Mouse (Mus musculus) embryonic facial prominence, embryonic 11.5 days (tissue): Measurements from ENCODE around the gene Jag1. TPM values are rescaled to one million over a fixed set of nuclear protein-coding genes. Genes with fewer than 3 reads are reported as not detected.
A peak's percentile ranks its signal among the peaks of the same experiment; 100 is the strongest.

Experiments used
- ATAC-seq: fragments of 200-750 bp; cut with Nextera tagmentation; replicated peaks from 2 replicates; pipeline ENCODE4 v1.8.0; 2017; ENCODE audit warnings: low read depth; ENCODE audit not compliant: insufficient number of reproducible peaks, low FRiP score, low TSS enrichment
- DNase-seq: peaks from one replicate; pipeline ENCODE4 v3.0.0-alpha.2; 2015; ENCODE audit warnings: low spot score
- H3K27ac ChIP-seq: fragments of 300-500 bp; sonication (generic); replicated peaks from 2 replicates; pipeline ENCODE4 v1.5.1; 2014; ENCODE audit warnings: mild to moderate bottlenecking, low read depth, low read length, control low read depth
- H3K27me3 ChIP-seq: fragments of 300-500 bp; sonication (generic); 2 replicates; pipeline ENCODE4 v1.6.1; 2014; ENCODE audit warnings: mild to moderate bottlenecking, low read length, moderate library complexity, mixed read lengths; ENCODE audit not compliant: control insufficient read depth, insufficient read depth
- H3K36me3 ChIP-seq: fragments of 300-500 bp; sonication (generic); replicated peaks from 2 replicates; pipeline ENCODE4 v1.6.1; 2014; ENCODE audit warnings: low read depth, mild to moderate bottlenecking, low read length, moderate library complexity, mixed read lengths; ENCODE audit not compliant: control insufficient read depth, insufficient read depth
- H3K4me1 ChIP-seq: fragments of 300-500 bp; sonication (generic); 2 replicates; pipeline ENCODE4 v1.6.1; 2014; ENCODE audit warnings: low read length, mixed read lengths; ENCODE audit not compliant: control insufficient read depth, insufficient read depth
- H3K4me2 ChIP-seq: fragments of 300-500 bp; sonication (generic); 2 replicates; pipeline ENCODE4 v1.6.1; 2014; ENCODE audit warnings: low read depth, mild to moderate bottlenecking, control low read depth, low read length, moderate library complexity
- H3K4me3 ChIP-seq: fragments of 300-500 bp; sonication (generic); 2 replicates; pipeline ENCODE4 v1.5.1; 2014; ENCODE audit warnings: low read depth, low read length, control low read depth
- H3K9ac ChIP-seq: fragments of 300-500 bp; sonication (generic); replicated peaks from 2 replicates; pipeline ENCODE4 v1.6.1; 2014; ENCODE audit warnings: mild to moderate bottlenecking, control low read depth, low read length
- H3K9me3 ChIP-seq: fragments of 300-500 bp; sonication (generic); replicated peaks from 2 replicates; pipeline ENCODE4 v1.6.1; 2016; ENCODE audit warnings: mild to moderate bottlenecking, low read length, inconsistent platforms, mixed read lengths; ENCODE audit not compliant: control insufficient read depth
- WGBS: fragments of 180-500 bp; shearing (Covaris S2); extraction: QIAGEN DNeasy Blood & Tissue Kit; methylation state at CpG from one replicate; pipeline ENCODE4 v1.1.7; 2014; 5-methylcytosine and 5-hydroxymethylcytosine counted together
- polyA plus RNA-seq: library from polyadenylated mRNA; unstranded; fragments of >200 nt; fragmentation: Nextera tagmentation; extraction: Ambion mirVana; gene quantifications from 2 replicates; pipeline ENCODE4 v1.2.1, GENCODE M21; 2014

Gene Jag1
- polyA plus RNA-seq, 1 experiment from 2014 or later, result 14.2 TPM

DNA sequence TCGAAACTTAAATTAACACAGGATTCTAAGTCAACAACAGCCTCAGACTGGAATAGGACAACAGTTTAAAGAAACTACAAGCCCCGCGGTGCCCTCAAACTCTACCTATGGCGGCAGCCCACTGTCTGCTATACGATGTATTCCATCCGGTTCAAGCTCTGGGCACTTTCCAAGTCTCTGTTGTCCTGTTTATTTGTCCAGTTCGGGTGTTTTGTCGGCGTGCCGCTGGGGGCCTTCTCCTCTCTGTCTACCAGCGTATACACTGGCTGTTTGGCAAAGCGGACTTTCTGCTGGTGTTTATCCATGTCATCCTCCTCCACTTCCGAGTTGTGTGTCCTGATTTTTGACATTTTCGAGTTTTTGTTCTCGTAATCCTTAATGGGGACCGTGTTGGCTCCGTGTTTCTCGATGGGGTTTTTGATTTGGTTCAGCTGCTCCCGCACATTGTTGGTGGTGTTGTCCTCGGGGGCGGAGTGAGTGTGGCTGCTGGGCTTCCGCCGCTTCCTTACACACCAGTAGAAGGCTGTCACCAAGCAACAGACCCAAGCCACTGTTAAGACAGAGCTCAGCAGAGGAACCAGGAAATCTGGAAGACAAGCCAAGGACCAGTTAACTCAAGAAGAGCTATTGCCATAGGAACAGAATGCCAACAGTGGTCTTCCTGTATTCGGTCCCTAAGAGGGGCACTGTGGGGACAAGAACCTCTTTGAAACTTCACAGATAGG, 33.4 kb downstream of the Jag1 start:
- Histone ChIP-seq H3K4me2 (no peak overlapping the region), H3K36me3 (peaks cover 4% of the 10 kb centered on the region), H3K4me3 (no peak overlapping the region), H3K27me3 (no peaks in the 10 kb centered on the region), H3K27ac (no peak overlapping the region), H3K9me3 (no peaks in the 10 kb centered on the region), H3K4me1 (peaks cover 6% of the 10 kb centered on the region), H3K9ac (no peak overlapping the region)
- ATAC-seq (no peak), DNase-seq (no peak)
- WGBS, result 90% methylated on average over 24 of the region's 24 CpGs

DNA sequence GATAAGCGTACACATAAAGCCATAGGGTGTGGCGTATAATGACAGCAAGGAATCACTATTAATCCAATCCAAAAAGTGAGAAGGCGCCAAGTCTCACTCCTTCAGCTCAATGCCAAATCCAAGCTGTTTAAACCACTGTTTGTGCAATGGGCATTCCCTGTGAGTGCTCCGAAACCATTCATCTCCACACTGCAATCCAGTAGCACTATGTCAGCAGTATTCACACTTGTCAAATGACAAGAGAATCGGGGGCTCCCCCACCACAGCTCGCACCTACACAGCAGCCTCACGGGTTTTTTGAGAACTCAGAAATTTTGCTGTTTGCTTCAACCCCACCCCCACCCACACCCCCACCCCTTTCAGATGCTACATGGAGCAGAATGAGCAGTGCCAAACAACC, 35.4 kb downstream of the Jag1 start:
- Histone ChIP-seq H3K4me2 (no peak overlapping the region), H3K9ac (no peak overlapping the region), H3K27ac (no peak overlapping the region), H3K9me3 (no peaks in the 10 kb centered on the region), H3K4me1 (no peaks in the 10 kb centered on the region), H3K27me3 (no peaks in the 10 kb centered on the region), H3K36me3 (peaks cover 4% of the 10 kb centered on the region), H3K4me3 (no peak overlapping the region)
- no peak for DNase-seq
- WGBS, result 94% methylated on average over 7 of the region's 7 CpGs
- no peak for ATAC-seq

DNA sequence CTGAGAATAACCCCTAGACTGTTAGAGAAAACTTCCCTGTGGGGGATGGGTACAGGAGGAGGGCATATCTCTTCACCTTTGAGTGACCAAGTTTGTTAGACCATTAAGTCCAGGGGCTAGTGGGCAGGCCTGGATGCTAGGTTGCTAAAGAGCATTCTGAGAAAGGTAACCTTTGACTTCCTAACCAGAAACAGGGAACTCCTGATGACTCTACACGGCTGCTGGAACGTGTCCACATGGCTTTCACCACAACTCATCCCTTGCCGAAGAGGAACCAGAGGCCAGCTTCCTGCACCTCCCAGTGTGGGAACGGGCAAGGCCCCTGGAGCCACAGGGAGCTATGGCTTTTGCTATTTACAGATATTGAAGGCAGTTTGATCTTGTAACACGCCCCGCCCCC, 36.0 kb downstream of the Jag1 start:
- Histone ChIP-seq H3K4me1 (no peaks in the 10 kb centered on the region), H3K9ac (no peak overlapping the region), H3K4me2 (no peak overlapping the region), H3K36me3 (peaks cover 4% of the 10 kb centered on the region), H3K27ac (no peak overlapping the region), H3K4me3 (no peak overlapping the region), H3K9me3 (no peaks in the 10 kb centered on the region), H3K27me3 (no peaks in the 10 kb centered on the region)
- no peak for ATAC-seq
- 62% methylated on average over 6 of the region's 6 CpGs for WGBS
- no peak for DNase-seq

DNA sequence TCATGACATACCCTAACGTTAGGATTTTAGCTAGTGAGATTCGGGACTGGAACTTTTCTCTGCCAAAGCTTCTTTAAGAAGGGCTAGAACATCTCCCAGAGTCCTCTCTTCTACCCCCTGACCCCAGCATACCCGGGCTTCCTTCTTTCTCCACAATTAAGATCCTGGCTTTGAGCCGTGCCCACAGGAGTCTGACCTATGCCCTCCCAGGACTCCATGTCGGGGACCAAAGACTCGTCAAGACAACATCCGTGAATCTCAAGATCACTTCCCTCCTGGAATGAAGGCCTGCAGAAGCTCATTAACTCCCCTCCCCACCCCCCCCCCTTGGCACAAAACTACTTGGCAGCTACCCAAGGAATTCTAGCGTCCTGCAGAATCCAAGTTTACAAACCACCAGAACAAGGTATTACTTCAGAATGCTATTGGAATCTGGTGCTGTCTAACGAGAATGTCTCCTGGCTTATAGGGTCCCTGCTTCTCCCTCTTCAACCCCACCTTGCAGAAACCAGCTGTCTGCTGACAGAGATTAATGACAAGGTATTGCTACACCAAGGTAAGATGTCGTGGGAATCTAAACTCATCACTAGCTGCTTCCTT, 36.6 kb downstream of the Jag1 start:
- Histone ChIP-seq H3K9ac (no peak overlapping the region), H3K4me1 (no peaks in the 10 kb centered on the region), H3K9me3 (no peaks in the 10 kb centered on the region), H3K4me2 (no peak overlapping the region), H3K27ac (no peak overlapping the region), H3K36me3 (peaks cover 4% of the 10 kb centered on the region), H3K4me3 (no peak overlapping the region), H3K27me3 (no peaks in the 10 kb centered on the region)
- WGBS, result 25% methylated on average over 10 of the region's 10 CpGs
- ATAC-seq, result no peak
- no peak for DNase-seq

DNA sequence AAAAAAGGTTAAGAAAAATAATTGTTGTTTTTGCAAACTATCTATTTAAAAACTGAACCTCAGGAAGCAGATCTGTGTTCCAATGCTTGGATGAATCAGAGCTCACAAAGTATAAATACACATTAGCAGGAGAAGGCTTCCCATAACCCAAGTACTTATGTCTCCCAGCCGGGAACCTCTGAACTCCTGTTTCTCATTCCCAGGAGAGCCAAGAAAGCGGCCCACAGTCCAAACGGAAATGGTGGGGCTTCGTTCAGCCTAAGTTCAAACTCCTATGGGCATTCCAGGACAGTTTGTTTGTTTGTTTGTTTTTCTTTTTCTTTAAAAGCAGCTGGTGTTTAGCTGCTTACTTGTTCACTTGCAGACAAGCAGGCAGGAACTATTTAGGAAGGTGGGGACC, 37.7 kb downstream of the Jag1 start:
- DNase-seq, result no peak
- H3K9ac ChIP-seq, result no peak overlapping the region
- peaks cover 4% of the 10 kb centered on the region; the same call in 1 of the 2 replicates for H3K36me3 ChIP-seq

DNA sequence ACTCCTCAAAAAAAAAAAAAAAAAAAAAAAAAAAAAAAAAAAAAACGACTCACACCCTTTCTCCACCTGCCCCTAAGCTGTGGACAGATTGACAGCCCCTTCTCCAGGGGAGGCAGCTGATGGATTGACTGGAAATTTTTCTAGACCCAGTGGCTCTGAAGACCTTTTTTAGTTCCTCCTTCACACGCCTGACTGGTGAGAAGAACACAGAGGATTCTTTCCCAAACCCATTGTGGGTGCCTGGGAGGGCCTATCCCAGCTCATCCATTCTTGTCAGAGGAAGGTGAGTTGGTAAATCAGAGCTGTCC, 42.2 kb downstream of the Jag1 start:
- H3K36me3 ChIP-seq, result no peaks in the 10 kb centered on the region
- H3K9me3 ChIP-seq, result no peaks in the 10 kb centered on the region
- no peak overlapping the region for H3K4me2 ChIP-seq
- WGBS, result 18% methylated on average over 2 of the region's 2 CpGs
- DNase-seq (no peak), ATAC-seq (no peak)
- no peaks in the 10 kb centered on the region for H3K27me3 ChIP-seq
- H3K4me1 ChIP-seq, result peaks cover 3% of the 10 kb centered on the region; the same call in 1 of the 2 replicates
- H3K4me3 ChIP-seq, result no peak overlapping the region
- no peak overlapping the region for H3K9ac ChIP-seq
- H3K27ac ChIP-seq, result no peak overlapping the region

More for the DNA sequence above, 37.7 kb downstream of the Jag1 start:
- no peaks in the 10 kb centered on the region for H3K9me3 ChIP-seq
- ATAC-seq, result no peak
- H3K27ac ChIP-seq, result no peak overlapping the region
- WGBS, result 34% methylated on average over 4 of the region's 4 CpGs
- peaks cover 1% of the 10 kb centered on the region; the same call in 1 of the 2 replicates for H3K4me1 ChIP-seq
- H3K27me3 ChIP-seq, result no peaks in the 10 kb centered on the region
- no peak overlapping the region for H3K4me2 ChIP-seq
- no peak overlapping the region for H3K4me3 ChIP-seq

DNA sequence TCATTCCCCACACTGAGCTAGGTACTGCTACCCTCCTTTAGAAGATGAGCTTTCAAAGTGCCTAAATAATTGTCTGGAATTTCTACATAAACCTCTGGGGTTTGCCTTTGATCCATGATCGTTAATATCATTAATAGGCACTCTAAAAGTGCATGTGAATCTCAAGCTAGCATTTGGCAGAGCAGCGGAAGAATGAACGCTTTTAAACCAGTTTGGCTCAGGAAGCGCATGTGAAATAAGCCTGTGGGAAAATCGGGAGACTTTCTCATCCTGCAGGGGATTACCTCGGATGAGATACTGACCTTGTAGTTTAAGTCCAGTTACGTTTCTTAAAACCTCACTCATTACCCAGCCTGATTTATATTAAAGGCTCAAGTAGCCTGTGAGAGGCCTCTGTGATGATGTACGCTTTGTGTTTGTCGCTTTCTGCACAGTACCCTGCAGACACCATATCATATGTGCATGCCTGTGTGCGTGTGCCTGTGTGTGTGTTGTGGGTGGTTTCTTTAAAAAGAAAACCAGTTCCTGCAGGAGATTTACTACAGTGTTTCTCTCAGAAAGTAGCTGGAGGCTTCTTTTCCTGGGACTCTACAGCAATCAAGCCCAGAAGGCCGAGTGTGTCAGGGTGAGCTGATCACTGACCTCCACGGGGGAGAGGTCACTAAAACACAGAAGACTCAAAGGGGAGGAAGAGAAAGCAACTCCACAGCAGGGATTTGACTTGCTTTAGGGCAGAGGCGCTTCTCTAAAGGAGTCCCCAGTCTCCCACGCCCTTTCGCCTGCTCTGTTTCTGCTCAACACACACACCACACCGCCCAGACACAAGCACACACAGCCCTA, 42.8 kb downstream of the Jag1 start:
- DNase-seq (no peak), ATAC-seq (peak; percentile 58; the same call in 1 of the 2 replicates)
- Histone ChIP-seq H3K27ac (no peak overlapping the region), H3K9ac (no peak overlapping the region), H3K27me3 (no peaks in the 10 kb centered on the region), H3K36me3 (no peaks in the 10 kb centered on the region), H3K4me2 (no peak overlapping the region), H3K9me3 (no peaks in the 10 kb centered on the region), H3K4me1 (peaks cover 3% of the 10 kb centered on the region; the same call in 1 of the 2 replicates), H3K4me3 (no peak overlapping the region)
- 25% methylated on average over 16 of the region's 16 CpGs for WGBS
